Mouse (Mus musculus): ENCODE measurements around the gene Rmnd5b. TPM values are rescaled to one million over a fixed set of nuclear protein-coding genes. Genes with fewer than 3 reads are reported as not detected.

The Rmnd5b gene
- polyA plus RNA-seq, 1 experiment = 41.0 TPM

DNA sequence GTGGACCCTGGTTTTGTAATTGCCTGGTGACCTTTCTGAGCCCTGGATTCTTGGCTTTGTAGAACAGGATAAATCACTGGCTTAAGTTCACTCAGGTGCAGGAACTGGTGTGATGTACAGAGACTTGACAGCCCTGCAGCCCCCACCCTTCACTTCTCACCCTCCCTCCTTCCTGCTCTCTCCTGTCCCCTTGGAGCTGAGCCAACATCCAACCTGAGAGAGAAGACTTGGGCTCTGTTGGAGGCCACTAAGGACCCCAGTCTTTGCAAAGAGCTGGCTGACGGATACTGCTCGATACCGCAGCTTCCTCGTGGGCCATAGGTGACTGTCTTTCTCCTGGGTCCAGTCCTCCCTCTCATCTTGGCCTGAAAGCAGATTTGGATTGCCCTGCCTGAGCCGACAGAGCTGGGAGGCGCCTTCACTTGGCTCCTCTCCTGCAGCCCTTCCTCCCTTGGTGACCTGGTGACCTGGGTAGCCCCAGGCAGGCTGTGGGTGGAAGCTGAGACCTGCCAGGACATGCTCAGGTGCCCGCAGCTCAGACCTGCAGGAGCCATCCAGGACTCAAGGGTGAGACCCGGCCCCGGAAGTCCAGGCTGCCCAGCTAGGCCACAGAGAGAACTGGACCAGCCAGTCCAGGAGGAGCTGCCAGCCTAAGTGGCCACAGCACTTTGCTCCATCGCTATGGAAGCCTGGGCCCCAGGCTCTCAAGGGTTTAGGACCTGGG is 21.3 kb upstream of the Rmnd5b start:
- no peak for TF ChIP-seq TCF12 (IDR thresholded peaks at IDR 0.05; ENCODE audit: insufficient read depth, poor library complexity, severe bottlenecking)

DNA sequence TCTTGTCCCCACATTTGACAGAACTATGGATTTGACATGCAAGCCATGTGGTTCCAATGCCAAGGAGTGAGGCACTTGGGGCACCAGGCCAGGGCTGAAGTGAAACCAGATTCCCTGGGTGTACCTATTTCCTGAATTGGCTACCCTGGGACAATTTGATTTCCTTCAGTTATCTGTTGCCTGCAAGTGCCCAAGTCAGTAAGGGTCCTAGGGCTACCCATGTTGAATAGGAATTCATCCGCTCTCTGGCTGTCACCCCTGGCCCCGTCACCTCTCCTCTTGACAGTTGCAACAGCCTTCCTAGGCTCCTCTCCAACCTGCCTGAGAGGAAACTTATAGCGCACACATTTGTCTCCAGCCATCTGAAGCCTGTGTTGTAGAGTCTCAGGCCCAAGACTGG is 19.2 kb upstream of the Rmnd5b start:
- Histone ChIP-seq H3K36me3 (ENCODE audit: control insufficient read depth, insufficient read depth) (no peaks in the 10 kb centered on the region), H3ac (ENCODE audit: control insufficient read depth, insufficient read length) (no peak overlapping the region), H3K4me3 (no peak overlapping the region), H3K27me3 (ENCODE audit: control insufficient read depth, insufficient read depth, insufficient read length) (no peaks in the 10 kb centered on the region), H3K79me2 (ENCODE audit: control insufficient read depth, insufficient read depth) (no peaks in the 10 kb centered on the region), H3K4me2 (ENCODE audit: low read depth) (no peak overlapping the region)
- TF ChIP-seq TCF3 (IDR thresholded peaks at IDR 0.05; ENCODE audit: insufficient read length, low read depth) (no peak), CEBPB (IDR thresholded peaks at IDR 0.05; ENCODE audit: insufficient read depth, poor library complexity, severe bottlenecking) (no peak), MYOG (IDR thresholded peaks at IDR 0.05; ENCODE audit: control insufficient read depth in 1 of 3, insufficient read depth in 1 of 3, insufficient read length in 2 of 3, low read depth in 2 of 3) (no peak), POLR2AphosphoS2 (IDR thresholded peaks at IDR 0.05; ENCODE audit: insufficient read length, low read depth) (no peak), POLR2A (IDR thresholded peaks at IDR 0.05; ENCODE audit: insufficient read length, low read depth) (no peak), USF1 (IDR thresholded peaks at IDR 0.05; ENCODE audit: low read depth) (no peak)

More for the DNA sequence above, 21.3 kb upstream of the Rmnd5b start:
- Histone ChIP-seq H3K79me2 (ENCODE audit: control insufficient read depth, insufficient read depth) (no peaks in the 10 kb centered on the region), H3K4me3 (no peak overlapping the region), H3K4me2 (ENCODE audit: low read depth) (no peak overlapping the region), H3K36me3 (ENCODE audit: control insufficient read depth, insufficient read depth) (no peaks in the 10 kb centered on the region), H3ac (ENCODE audit: control insufficient read depth, insufficient read length) (no peak overlapping the region), H3K27me3 (ENCODE audit: control insufficient read depth, insufficient read depth, insufficient read length) (no peaks in the 10 kb centered on the region)

DNA sequence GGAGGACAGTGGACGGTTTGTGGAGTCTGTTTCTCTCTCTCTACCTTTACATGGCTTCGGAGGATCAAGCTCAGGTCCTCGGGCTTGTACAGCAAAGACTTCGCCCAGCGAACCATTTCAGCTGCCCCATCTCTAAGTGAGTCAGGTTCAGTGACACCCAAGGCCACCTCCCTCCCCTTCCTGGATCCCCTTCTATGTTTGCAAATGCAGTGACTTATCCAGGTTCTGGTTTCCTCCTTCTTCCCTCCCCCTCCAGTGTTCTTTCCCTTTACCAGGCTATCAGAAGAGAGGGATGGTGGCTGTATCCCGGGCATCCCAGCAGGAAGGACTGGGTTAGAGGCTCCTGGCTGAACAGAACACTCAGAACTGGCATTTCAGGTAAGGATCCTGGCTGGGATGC is 18.0 kb upstream of the Rmnd5b start:
- H3K4me2 ChIP-seq (ENCODE audit: low read depth) = no peak overlapping the region
- H3K36me3 ChIP-seq (ENCODE audit: control insufficient read depth, insufficient read depth) = no peaks in the 10 kb centered on the region
- TF ChIP-seq POLR2A (IDR thresholded peaks at IDR 0.05; ENCODE audit: insufficient read length, low read depth) (no peak), MYOD1 (IDR thresholded peaks at IDR 0.05; ENCODE audit: control insufficient read depth in 1 of 3, insufficient read length in 2 of 3, low read depth in 2 of 3) (no peak), MYOG (IDR thresholded peaks at IDR 0.05; ENCODE audit: control insufficient read depth in 1 of 3, insufficient read depth in 1 of 3, insufficient read length in 2 of 3, low read depth in 2 of 3) (no peak), POLR2AphosphoS2 (IDR thresholded peaks at IDR 0.05; ENCODE audit: insufficient read length, low read depth) (no peak)
- no peaks in the 10 kb centered on the region for H3K27me3 ChIP-seq (ENCODE audit: control insufficient read depth, insufficient read depth, insufficient read length)
- H3K4me3 ChIP-seq = no peak overlapping the region
- no peak overlapping the region for H3ac ChIP-seq (ENCODE audit: control insufficient read depth, insufficient read length)
- no peaks in the 10 kb centered on the region for H3K79me2 ChIP-seq (ENCODE audit: control insufficient read depth, insufficient read depth)

DNA sequence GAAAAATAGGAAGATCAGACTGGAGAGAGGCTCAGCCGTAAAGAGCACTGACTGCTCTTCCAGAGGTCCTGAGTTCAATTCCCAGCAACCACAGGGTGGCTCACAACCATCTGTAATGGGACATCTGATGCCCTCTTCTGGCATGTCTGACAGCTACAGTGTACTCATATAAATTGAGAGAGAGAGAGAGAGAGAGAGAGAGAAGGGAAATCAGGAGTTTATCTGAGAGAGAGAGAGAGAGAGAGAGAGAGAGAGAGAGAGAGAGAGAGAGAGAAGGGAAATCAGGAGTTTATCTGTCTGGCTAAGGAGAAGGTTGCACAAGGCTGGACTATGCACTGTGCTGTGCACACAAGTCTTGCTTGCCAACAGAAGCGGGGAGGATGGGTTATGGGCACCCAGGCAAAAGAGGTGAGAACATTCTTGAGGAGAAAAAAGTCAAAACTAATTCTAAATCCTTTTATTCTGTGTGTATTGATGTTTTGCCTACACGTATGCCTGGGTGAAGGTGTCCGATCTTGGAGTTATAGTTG is 17.3 kb upstream of the Rmnd5b start:
- no peaks in the 10 kb centered on the region for H3K27me3 ChIP-seq (ENCODE audit: control insufficient read depth, insufficient read depth, insufficient read length)
- H3ac ChIP-seq (ENCODE audit: control insufficient read depth, insufficient read length) = no peak overlapping the region
- H3K36me3 ChIP-seq (ENCODE audit: control insufficient read depth, insufficient read depth) = no peaks in the 10 kb centered on the region
- H3K4me3 ChIP-seq = no peak overlapping the region
- H3K79me2 ChIP-seq (ENCODE audit: control insufficient read depth, insufficient read depth) = no peaks in the 10 kb centered on the region
- TF ChIP-seq TCF3 (IDR thresholded peaks at IDR 0.05; ENCODE audit: insufficient read length, low read depth) (no peak), CEBPB (IDR thresholded peaks at IDR 0.05; ENCODE audit: insufficient read depth, poor library complexity, severe bottlenecking) (no peak), MYOG (IDR thresholded peaks at IDR 0.05; ENCODE audit: control insufficient read depth in 1 of 3, insufficient read depth in 1 of 3, insufficient read length in 2 of 3, low read depth in 2 of 3) (no peak), MYOD1 (IDR thresholded peaks at IDR 0.05; ENCODE audit: control insufficient read depth in 1 of 3, insufficient read length in 2 of 3, low read depth in 2 of 3) (no peak), TCF12 (IDR thresholded peaks at IDR 0.05; ENCODE audit: insufficient read depth, poor library complexity, severe bottlenecking) (no peak), REST (IDR thresholded peaks at IDR 0.05; ENCODE audit: insufficient read depth, insufficient read length) (no peak), POLR2AphosphoS2 (IDR thresholded peaks at IDR 0.05; ENCODE audit: insufficient read length, low read depth) (no peak), USF1 (IDR thresholded peaks at IDR 0.05; ENCODE audit: low read depth) (no peak), SRF (IDR thresholded peaks at IDR 0.05; ENCODE audit: control insufficient read depth, insufficient read length, low read depth) (no peak), POLR2A (IDR thresholded peaks at IDR 0.05; ENCODE audit: insufficient read length, low read depth) (no peak), E2F4 (IDR thresholded peaks at IDR 0.05; ENCODE audit: insufficient read depth) (no peak), MAX (IDR thresholded peaks at IDR 0.05; ENCODE audit: low read depth) (no peak)
- H3K4me2 ChIP-seq (ENCODE audit: low read depth) = no peak overlapping the region

DNA sequence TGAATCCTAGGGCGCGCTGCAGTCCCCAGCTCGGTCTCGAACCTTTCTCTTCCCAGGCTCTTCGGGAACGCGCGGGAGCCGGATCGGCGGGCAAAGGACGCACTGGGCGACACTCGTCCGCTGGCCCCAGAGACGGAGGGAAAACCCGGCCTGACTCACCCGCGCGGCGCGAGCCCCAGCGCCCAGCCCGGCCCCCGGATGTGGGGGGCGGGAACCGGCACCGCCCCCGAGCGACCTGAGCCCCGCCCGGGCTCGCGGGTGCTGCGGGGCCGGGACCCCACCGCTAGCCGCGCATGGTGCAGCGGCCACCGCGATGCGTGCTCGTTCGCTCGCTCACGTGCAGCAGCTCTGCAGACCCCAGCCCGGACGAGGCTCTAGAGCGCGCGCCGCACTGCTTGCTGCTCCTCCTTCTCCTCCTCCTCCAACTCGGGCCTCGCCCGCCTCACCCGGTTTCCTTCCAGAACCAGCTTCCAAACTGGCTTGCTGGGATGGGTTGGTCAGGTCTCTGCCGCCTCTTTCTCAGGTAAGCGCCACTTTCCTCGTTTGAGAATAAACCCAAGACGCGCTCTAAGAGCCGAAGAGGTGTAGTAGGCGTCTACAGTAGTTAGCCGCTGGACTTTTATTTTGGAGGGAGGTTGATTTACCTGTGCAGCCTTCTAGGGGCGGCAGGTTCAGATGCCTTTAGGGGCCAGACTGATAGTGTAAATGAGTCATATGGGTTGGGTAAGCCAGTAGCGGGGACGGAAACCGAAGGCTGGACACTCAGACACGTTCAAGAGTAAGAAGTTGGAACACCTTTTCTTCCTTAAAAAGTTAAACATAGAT is 15.2 kb upstream of the Rmnd5b start, which contains the start of the genes N4bp3 and D930048N14Rik:
Gene N4bp3 (minus strand): TSS at position 152 of the 825 bp plus-strand sequence.
Gene D930048N14Rik (plus strand): TSS at position 264 of the 825 bp plus-strand sequence.
- no peak for TF ChIP-seq E2F4 (IDR thresholded peaks at IDR 0.05; ENCODE audit: insufficient read depth)
- TF ChIP-seq POLR2A (IDR thresholded peaks at IDR 0.05; ENCODE audit: insufficient read length, low read depth) = peak; percentile 60
- H3K27me3 ChIP-seq (ENCODE audit: control insufficient read depth, insufficient read depth, insufficient read length) = no peaks in the 10 kb centered on the region
- no peaks in the 10 kb centered on the region for H3K79me2 ChIP-seq (ENCODE audit: control insufficient read depth, insufficient read depth)
- H3K4me3 ChIP-seq = peak within 1 kb of the TSS; percentile 54
- no peaks in the 10 kb centered on the region for H3K36me3 ChIP-seq (ENCODE audit: control insufficient read depth, insufficient read depth)
- H3ac ChIP-seq (ENCODE audit: control insufficient read depth, insufficient read length) = peak within 1 kb of the TSS; percentile 36
- peak within 1 kb of the TSS; percentile 90 for H3K4me2 ChIP-seq (ENCODE audit: low read depth)
